Mouse (Mus musculus): ENCODE data around the gene Usp25.

Gene Usp25

DNA sequence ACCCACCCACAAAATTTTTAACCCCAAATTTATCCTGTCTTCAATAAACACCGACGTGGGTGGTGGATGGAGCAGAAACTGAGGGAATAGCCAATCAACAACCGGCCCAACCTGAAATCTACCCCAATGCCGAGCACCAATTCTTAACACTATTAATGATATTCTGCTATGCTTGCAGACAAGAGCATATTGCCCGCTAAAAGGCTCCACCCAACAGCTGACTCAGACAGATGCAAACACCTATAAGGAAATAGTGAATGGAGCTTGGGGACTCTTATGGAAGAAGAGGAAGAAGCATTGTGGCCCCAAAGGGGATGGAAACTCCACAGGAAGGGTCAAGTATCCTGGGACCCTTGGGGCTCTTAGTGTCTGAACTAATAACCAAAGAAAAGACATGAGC, 133.3 kb downstream of the Usp25 start:
- no peak for DNase-seq (ENCODE audit: low read depth)

DNA sequence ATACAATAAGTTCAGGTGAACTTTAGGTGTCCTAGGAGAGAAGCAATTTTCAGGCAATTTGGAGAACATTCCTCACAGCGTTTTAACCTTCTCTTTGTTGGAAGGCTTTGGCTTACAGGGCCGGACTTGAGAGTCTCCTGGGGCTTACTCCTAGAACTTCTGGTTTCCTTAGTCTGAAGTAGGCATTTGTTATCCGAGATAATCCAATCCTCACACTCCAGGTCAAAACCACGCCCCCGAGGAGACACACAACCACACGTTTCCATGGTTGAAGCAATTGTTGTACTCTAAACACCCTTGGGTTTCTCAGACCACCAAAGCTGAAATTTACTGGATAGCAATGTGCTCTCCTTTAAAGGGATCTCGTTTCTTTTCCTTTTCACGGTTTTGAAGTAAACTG, 136.8 kb downstream of the Usp25 start:
- DNase-seq (ENCODE audit: low read depth): no peak

DNA sequence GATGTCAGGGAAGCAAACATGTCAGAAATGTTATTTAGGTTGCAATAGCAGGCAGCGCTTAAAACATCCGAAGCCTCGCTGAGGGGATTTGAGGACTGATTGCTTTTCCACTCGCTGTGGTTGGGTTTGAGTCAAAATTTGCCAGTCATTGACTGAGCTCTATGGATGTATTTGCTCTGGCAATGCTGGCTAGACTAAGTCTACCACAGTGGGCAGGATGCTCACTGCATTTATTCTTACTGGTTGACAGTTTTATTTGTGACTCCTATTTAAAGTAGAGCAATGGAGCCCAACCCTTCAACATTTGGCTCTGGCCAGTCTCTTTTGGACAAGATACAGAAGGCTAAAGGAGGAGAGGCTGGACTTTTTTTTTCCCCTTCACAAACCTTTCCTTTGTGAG, 137.4 kb downstream of the Usp25 start:
- no peak for DNase-seq (ENCODE audit: low read depth)

DNA sequence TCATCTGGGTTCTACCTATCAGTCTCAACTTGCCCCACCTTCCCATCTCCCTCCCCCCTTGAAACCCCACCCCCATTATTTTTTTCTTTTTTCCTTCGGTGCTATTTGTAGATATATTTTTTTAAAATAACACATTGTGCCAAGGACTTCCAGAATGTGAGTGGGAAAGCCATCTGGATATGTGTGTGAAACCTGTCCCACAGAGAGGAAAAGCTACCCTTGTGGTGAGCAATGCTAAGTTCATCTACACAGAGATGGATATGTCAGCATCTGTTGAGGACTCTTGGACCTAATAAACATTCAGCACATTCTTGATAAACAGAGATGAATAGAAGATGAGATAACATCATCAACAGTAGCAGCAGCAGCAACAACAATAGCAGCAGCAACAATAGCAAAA, 138.8 kb downstream of the Usp25 start:
- DNase-seq (ENCODE audit: low read depth): no peak

DNA sequence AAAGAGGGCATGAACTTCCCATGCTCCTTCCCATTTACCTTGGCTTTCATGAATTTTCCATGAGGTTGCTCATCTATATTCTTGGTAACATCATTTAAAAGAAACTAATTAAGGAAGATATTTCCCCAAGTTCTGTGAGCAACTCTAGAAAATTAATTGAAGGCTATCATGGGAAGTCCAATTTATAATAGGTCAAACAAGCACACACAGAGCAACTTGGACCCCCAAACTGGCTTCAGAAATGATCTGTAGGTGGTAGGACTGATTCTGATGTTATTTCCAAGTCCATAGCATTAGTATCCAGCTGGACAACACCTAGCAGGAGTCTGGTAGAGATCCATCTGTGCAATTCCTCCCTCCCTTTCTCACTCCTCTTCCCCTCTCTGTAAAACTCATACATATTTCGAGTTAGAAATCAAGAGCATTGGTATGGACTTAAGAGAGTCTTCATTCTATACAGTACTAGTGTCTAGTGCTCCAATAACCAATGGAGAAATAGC, 139.8 kb downstream of the Usp25 start:
- no peak for DNase-seq (ENCODE audit: low read depth)

DNA sequence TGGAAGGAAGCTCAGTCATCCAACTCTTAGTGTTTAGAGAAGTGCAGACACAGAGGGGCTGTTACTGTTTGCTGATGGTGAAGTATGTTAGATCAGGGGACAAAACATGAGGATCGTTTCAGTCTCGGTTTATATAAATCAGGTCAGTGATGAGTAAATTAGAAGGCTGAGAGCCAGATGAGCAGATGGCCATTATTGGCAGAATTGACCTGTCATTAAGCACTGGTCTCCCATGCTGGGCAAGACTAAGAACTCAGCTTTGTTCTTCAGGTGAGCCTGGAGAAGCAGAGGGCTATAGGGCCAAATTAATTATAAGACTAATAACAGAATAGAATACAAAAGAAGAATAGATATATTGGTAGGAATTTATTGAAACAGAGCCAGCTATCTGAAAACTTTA, 140.3 kb downstream of the Usp25 start:
- DNase-seq (ENCODE audit: low read depth): no peak

DNA sequence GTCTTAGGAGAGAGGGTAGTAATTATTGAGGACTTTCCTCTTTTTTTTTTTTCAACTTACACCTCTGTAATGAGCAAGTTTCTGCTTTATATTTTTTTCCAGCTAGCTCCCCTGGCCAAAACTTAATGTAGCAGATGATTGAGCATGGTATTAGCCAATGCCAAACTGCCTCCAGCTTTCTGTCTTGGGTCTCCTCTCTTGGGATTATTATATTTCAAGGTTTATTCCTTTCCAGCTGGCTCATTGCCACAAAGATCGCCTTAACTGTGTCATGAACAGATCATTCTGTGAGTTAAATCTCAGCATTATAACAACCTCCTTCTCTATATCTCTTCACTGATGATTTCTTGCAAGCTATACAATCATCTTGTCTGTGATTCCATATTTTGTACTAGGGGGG, 141.3 kb downstream of the Usp25 start:
- no peak for DNase-seq (ENCODE audit: low read depth)
